Mouse (Mus musculus) lung, embryonic 16.5 days (tissue): ENCODE results near the gene Mtpn. TPM values are rescaled to one million over a fixed set of nuclear protein-coding genes. Genes with fewer than 3 reads are reported as not detected.

ENCODE experiments used
- ATAC-seq: fragments of 200-750 bp; cut with Nextera tagmentation; 2 replicates; pipeline ENCODE4 v1.8.0; 2017; ENCODE audit warnings: low read depth, mild to moderate bottlenecking, moderate library complexity
- H3K27ac ChIP-seq: fragments of 300-500 bp; sonication (generic); 2 replicates; pipeline ENCODE4 v1.5.1; 2014; ENCODE audit warnings: mild to moderate bottlenecking, control low read depth, low read length
- H3K27me3 ChIP-seq: fragments of 300-500 bp; sonication (generic); 2 replicates; pipeline ENCODE4 v1.6.1; 2014; ENCODE audit warnings: low read depth, low read length, mixed read lengths; ENCODE audit not compliant: control insufficient read depth, insufficient read depth
- H3K36me3 ChIP-seq: fragments of 300-500 bp; sonication (generic); 2 replicates; pipeline ENCODE4 v1.6.1; 2014; ENCODE audit warnings: low read length; ENCODE audit not compliant: control insufficient read depth, insufficient read depth
- H3K4me1 ChIP-seq: fragments of 300-500 bp; sonication (generic); replicated peaks from 2 replicates; pipeline ENCODE4 v1.6.1; 2014; ENCODE audit warnings: low read length, mixed read lengths; ENCODE audit not compliant: control insufficient read depth, insufficient read depth
- H3K4me2 ChIP-seq: fragments of 300-500 bp; sonication (generic); 2 replicates; pipeline ENCODE4 v1.6.1; 2014; ENCODE audit warnings: low read depth, low read length, control low read depth
- H3K4me3 ChIP-seq: fragments of 300-500 bp; sonication (generic); 2 replicates; pipeline ENCODE4 v1.5.1; 2014; ENCODE audit warnings: mild to moderate bottlenecking, low read length, control low read depth
- H3K9ac ChIP-seq: fragments of 300-500 bp; sonication (generic); 2 replicates; pipeline ENCODE4 v1.6.1; 2014; ENCODE audit warnings: low read length, control low read depth
- H3K9me3 ChIP-seq: fragments of 300-500 bp; sonication (generic); 2 replicates; pipeline ENCODE4 v1.6.1; 2016; ENCODE audit warnings: low read length; ENCODE audit not compliant: control insufficient read depth
- WGBS: fragments of 180-500 bp; shearing (Covaris S2); extraction: QIAGEN DNeasy Blood & Tissue Kit; methylation state at CpG from one replicate; pipeline ENCODE4 v1.1.7; 2014; 5-methylcytosine and 5-hydroxymethylcytosine counted together
- polyA plus RNA-seq: library from polyadenylated mRNA; unstranded; fragments of >200 nt; fragmentation: Nextera tagmentation; extraction: Ambion mirVana; gene quantifications from 2 replicates; pipeline ENCODE4 v1.2.1, GENCODE M21; 2015

The Mtpn gene
- 147 and 155 TPM in 2 replicates for polyA plus RNA-seq

DNA sequence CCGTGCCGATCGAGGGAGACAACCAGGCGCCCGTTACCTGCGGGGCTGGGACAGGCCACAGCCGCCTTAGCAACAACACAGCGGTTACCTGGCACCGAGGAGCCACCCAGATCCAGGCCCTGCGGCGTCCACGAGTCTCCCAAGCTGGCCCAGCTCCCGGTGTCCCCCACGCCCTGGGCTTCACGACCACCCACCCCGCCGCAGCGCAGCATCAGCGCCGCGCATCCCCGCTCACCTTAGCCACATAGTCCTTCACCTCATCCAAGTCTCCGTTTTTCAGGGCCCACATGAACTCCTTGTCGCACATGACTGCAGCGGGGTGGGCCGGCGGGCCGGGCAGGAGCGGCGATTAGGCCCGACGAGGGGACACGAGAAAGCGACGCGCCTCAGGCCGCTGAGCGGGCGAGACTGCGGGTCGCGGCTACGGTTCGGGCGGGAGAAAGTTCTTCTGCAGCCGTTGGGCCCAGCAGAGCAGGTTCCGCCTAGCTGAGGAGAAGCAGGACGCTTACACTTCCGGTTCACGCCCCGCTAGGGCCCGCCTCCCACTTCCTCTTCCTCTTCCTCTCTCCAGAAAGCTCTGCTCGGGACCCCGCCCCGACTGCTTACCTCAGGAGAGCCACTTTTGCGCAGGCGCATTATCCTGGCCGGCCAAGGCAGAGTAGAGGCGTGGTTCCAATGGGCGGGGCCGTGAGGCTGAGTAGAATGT lies at the start of gene Mtpn:
Mtpn (minus strand) TSS at position 585 of the 706 bp plus-strand sequence.
- H3K4me3 ChIP-seq, result peak within 1 kb of the TSS; percentile 87
- under 1% methylated on average over 60 of the region's 61 CpGs for WGBS
- peak; percentile 100 for ATAC-seq
- H3K9ac ChIP-seq, result peak within 1 kb of the TSS; percentile 93
- no peaks in the 10 kb centered on the region for H3K9me3 ChIP-seq
- peak within 1 kb of the TSS; percentile 72 for H3K27ac ChIP-seq
- H3K27me3 ChIP-seq, result no peaks in the 10 kb centered on the region
- no peaks in the 10 kb centered on the region for H3K36me3 ChIP-seq
- peak within 1 kb of the TSS; percentile 77 for H3K4me2 ChIP-seq
- peaks cover 7% of the 10 kb centered on the region for H3K4me1 ChIP-seq

DNA sequence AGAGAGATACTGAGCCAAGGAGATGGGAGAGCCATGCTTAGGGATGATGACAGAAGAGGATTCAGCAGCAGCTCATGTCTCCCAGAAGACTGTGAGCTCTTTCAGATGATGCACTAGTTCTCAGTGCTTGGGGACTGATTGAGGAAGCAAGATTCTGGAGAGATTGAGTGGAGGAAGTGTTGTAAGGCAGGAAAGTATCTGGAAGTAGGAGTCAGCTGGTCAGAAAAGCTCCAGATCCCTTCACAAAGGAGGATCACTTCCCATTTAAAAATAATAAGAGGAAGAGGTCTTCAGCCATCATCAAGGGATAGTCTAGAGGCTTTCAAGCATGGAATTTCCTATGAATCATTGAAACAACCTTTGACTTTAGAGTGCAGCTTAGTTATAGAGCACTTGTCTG lies 29.0 kb upstream of the Mtpn start:
- H3K9me3 ChIP-seq, result no peaks in the 10 kb centered on the region
- H3K4me2 ChIP-seq, result no peak overlapping the region
- no peaks in the 10 kb centered on the region for H3K36me3 ChIP-seq
- no peak overlapping the region for H3K27ac ChIP-seq
- ATAC-seq, result no peak
- H3K4me1 ChIP-seq, result no peaks in the 10 kb centered on the region
- H3K4me3 ChIP-seq, result no peak overlapping the region
- no peak overlapping the region for H3K9ac ChIP-seq
- no peaks in the 10 kb centered on the region for H3K27me3 ChIP-seq

DNA sequence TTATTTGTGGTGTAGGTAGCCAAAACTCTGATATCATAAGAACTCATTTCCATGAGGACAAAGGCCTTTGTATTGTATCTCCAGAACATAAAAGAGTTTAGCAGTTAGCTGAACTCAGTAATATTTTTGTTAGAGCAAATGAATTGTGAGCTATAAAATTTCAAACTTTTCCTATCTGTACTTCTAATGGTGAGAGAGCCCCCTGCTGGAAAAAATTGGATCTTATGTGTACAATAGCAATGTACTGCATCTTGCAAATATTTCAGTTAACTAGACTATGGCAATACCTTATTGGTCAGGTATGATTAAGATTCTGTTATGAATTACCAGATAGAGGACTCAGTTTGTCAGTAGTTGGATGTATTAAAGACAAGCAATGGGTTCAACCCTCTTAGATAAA lies 28.1 kb upstream of the Mtpn start:
- H3K9ac ChIP-seq, result no peak overlapping the region
- no peak overlapping the region for H3K27ac ChIP-seq
- H3K4me1 ChIP-seq, result no peaks in the 10 kb centered on the region
- H3K9me3 ChIP-seq, result no peaks in the 10 kb centered on the region
- no peak for ATAC-seq
- H3K36me3 ChIP-seq, result no peaks in the 10 kb centered on the region
- no peak overlapping the region for H3K4me3 ChIP-seq
- no peak overlapping the region for H3K4me2 ChIP-seq
- H3K27me3 ChIP-seq, result no peaks in the 10 kb centered on the region

DNA sequence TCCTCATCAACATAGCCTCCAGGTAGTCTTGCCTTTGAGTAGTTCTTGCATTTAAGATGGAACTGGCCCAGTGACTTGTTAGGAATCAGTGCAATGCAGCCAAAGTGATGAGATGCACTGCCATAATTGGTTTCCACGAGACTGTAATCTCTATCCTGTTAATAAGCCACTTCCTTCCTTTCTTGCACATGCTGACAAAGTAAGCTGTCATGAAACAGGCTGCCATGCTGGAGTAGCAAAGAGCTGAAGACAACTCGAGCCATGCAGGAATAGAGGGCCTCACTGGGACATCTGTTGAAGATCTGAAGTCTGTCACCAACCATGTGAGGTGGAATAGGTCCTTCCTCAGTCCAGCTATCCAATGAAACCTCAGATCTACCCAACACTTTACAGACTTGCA lies 20.3 kb upstream of the Mtpn start:
- Histone ChIP-seq H3K36me3 (no peaks in the 10 kb centered on the region), H3K4me3 (no peak overlapping the region), H3K9ac (no peak overlapping the region), H3K27ac (no peak overlapping the region), H3K9me3 (no peaks in the 10 kb centered on the region), H3K4me2 (no peak overlapping the region), H3K4me1 (no peaks in the 10 kb centered on the region), H3K27me3 (no peaks in the 10 kb centered on the region)
- ATAC-seq, result no peak
- 34% methylated on average over 2 of the region's 2 CpGs for WGBS

DNA sequence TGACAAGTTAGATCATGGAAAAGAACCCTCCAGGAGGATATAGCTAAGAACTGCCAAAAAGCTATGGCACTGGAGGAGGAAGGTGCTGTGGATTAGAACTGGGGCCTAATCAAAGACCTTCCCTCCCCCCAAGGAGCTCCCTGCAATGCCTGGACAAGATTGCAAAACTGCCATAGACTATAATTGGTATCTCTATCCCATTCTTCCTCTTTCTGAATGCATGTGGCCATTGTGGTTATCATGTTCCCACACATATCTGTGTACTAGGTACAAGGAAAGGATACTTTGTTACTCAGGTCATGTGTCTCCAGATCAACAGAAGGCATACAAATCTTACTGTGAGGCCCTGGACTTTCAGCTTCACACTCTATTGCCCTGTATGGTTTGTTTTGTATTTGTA lies 4.7 kb upstream of the Mtpn start:
- Histone ChIP-seq H3K36me3 (no peaks in the 10 kb centered on the region), H3K27ac (no peak overlapping the region), H3K4me2 (no peak overlapping the region), H3K4me3 (no peak overlapping the region), H3K9ac (no peak overlapping the region), H3K9me3 (no peaks in the 10 kb centered on the region), H3K27me3 (no peaks in the 10 kb centered on the region), H3K4me1 (no peaks in the 10 kb centered on the region)
- no peak for ATAC-seq

DNA sequence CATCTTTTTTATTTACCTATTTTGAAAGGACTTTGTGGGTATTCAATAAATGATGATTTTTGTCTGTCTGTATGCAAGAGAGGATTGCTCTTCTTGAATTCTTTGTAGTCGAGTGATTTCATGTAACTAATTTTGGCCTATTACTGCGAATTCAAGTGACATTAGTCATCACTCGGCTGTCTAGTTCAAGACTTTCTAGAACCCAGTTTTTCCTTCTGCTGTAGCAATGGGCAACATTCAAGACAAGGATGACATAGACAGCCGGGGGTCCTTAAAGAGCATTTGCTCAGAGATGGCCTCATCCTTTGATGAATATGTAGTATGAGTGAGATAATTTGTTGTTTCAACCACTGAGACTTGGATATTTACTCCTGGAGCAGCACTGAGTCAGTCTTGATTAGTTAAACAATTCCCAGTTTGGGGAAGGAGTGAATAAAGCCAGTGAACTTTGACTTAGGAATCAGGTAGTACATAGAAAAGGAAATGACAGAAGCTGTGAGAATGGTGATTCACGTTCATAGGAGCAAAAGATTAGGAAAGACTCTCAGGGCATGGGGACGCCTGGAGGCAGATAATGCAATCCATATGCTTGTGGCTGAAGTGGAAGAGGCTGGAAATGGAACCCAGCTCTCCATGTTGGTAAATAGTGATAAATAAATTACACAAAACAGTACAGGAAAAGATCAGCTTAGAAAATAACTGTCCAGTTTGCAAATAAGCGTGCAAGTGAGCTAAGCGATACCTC lies 3.1 kb upstream of the Mtpn start:
- H3K4me2 ChIP-seq, result no peak overlapping the region
- H3K4me1 ChIP-seq, result peaks cover 5% of the 10 kb centered on the region
- no peaks in the 10 kb centered on the region for H3K36me3 ChIP-seq
- 71% methylated on average over 8 of the region's 8 CpGs for WGBS
- no peak overlapping the region for H3K4me3 ChIP-seq
- no peak for ATAC-seq
- H3K27ac ChIP-seq, result no peak overlapping the region
- no peaks in the 10 kb centered on the region for H3K27me3 ChIP-seq
- H3K9ac ChIP-seq, result no peak overlapping the region
- H3K9me3 ChIP-seq, result no peaks in the 10 kb centered on the region

DNA sequence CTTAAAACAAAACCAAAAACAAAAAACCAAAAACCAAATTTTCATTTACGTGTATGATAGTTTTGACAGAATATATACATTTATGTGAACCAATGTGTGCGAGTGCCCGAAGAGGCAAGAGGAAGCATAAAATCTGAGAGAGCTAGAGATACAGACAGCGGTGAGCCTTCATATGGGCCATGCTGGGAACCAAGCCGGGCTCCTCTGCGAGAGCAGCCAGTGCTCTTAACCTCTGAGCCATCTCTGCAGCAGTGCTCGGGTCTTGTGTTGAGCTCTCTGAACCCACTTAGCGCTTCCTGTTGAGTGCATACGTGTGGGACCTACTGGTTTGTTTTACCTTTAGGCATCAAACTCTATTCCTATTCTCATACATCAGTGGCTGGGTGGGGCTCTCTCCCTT lies 689 bp upstream of the Mtpn start:
- Histone ChIP-seq H3K27ac (no peak overlapping the region), H3K9me3 (no peaks in the 10 kb centered on the region), H3K4me3 (no peak overlapping the region), H3K36me3 (no peaks in the 10 kb centered on the region), H3K27me3 (no peaks in the 10 kb centered on the region), H3K4me1 (peaks cover 7% of the 10 kb centered on the region), H3K9ac (no peak overlapping the region), H3K4me2 (no peak overlapping the region)
- ATAC-seq, result no peak
- WGBS, result 92% methylated on average over 9 of the region's 9 CpGs

DNA sequence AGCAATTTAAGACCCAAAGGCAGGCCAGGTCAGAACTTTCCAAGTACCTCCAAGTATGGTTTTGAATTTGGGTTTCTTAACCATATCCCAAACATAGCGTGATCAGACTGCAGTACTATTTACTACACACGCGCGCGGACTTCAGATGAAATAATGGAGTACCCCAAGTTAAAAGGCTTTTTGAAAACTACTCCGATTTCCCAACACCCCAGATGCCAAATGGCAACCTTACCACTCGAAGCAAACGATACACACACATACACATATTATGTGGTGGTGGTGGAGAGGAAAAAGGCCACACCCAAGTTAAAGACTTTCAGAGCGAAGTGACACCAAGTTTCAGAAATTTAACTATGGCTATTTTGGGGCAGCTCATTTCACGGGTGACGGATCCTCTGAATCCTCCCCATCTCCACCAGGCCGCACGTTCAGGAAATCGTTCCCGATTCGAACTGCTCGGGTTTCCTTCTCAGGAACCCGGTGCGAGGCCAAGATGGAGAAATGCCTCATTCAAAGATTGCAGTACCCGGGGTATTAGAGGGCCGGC lies 858 bp downstream of the Mtpn start:
- Histone ChIP-seq H3K9me3 (no peaks in the 10 kb centered on the region), H3K4me2 (peak overlapping the region; percentile 77), H3K27me3 (no peaks in the 10 kb centered on the region), H3K27ac (peak overlapping the region; percentile 72; the same call in 1 of the 2 replicates), H3K9ac (peak overlapping the region; percentile 93), H3K4me3 (peak overlapping the region; percentile 87), H3K36me3 (no peaks in the 10 kb centered on the region), H3K4me1 (peaks cover 7% of the 10 kb centered on the region)
- no peak for ATAC-seq
- 2% methylated on average over 21 of the region's 21 CpGs for WGBS

DNA sequence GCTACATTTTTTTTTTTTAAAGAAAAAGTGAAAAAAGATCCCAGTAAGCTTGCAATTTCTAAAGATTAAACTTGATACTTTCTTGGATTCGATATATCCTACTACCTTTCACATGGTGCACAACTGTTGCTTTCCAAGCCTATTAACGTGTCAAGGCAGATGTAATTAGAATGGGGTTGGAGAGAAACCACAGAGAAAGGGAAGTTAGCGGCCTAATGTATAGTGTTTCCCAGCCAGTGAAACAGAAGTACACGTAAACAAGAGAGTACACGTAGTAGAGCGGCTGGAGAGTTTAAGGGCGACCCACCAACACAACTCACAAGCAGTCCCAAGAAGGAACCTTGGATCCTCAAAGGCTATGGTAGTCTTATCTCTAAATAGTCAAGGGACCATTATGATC lies 3.7 kb downstream of the Mtpn start:
- ATAC-seq, result no peak
- no peaks in the 10 kb centered on the region for H3K9me3 ChIP-seq
- H3K4me3 ChIP-seq, result no peak overlapping the region
- WGBS, result 82% methylated on average over 7 of the region's 7 CpGs
- H3K4me1 ChIP-seq, result peaks cover 7% of the 10 kb centered on the region
- no peaks in the 10 kb centered on the region for H3K27me3 ChIP-seq
- no peak overlapping the region for H3K27ac ChIP-seq
- no peak overlapping the region for H3K9ac ChIP-seq
- H3K4me2 ChIP-seq, result no peak overlapping the region
- H3K36me3 ChIP-seq, result no peaks in the 10 kb centered on the region
